Mouse (Mus musculus): ENCODE results near the gene Msi2. TPM values are rescaled to one million over a fixed set of nuclear protein-coding genes. Genes with fewer than 3 reads are reported as not detected.

The Msi2 gene
- polyA plus RNA-seq, 1 experiment = 14.4 TPM

GRCm38 (mm10) chr11:88438659-88439058, 279.7 kb downstream of the Msi2 start:
- Histone ChIP-seq H3K36me3 (replicated peaks; ENCODE audit: low read length) (peaks cover 9% of the 10 kb centered on the region), H3K4me3 (replicated peaks) (no peak overlapping the region), H3K4me1 (peaks cover 13% of the 10 kb centered on the region), H3K27me3 (replicated peaks) (peaks cover 2% of the 10 kb centered on the region), H3K9me3 (no peaks in the 10 kb centered on the region)
- TF ChIP-seq FLI1 (IDR thresholded peaks at IDR 0.05; ENCODE audit: low read length) (no peak), GATA1 (IDR thresholded peaks at IDR 0.05; ENCODE audit: borderline replicate concordance, low read length) (no peak)

DNA sequence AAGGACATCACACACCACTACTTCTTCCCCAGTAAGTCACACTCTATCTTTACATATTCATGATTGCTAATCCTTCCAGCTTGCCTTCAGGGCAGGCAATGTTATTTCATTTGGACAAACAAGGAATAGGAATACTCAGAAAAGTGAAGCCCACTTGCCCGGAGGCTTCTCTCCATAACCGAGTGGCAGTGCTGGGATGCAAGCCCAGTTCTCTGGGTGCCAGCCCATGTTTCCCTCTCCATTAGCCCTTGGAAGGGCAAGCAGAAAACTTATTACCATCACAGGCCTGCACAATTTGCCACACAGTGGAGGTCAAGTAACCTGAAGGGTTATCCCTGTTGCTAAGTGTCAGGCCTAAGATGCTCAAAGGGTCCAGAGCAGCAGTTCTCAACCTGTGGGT, 281.7 kb downstream of the Msi2 start:
- peaks cover 2% of the 10 kb centered on the region for H3K27me3 ChIP-seq (replicated peaks)
- no peak overlapping the region for H3K4me3 ChIP-seq (replicated peaks)
- no peaks in the 10 kb centered on the region for H3K36me3 ChIP-seq (replicated peaks; ENCODE audit: low read length)

DNA sequence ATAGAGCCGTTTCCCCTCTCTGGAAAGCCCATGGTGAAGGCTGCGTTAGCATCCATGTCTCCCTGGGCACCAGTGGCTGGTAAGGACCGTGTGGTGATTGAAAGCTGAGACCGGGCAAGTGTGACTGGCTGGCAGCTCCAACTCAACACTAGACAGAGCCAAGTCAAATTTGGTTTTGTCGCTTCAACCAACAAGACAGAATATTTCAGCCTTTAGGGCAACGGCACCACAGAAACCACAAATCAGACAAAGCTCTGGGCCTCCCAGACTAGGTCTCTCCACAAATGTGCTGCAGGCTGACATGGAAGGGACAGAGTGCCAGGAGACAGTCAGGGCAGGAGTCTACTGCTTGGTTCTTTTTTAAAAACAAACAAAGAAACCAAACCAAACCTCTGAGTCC, 282.8 kb downstream of the Msi2 start:
- Histone ChIP-seq H3K4me3 (replicated peaks) (no peak overlapping the region), H3K27me3 (replicated peaks) (peaks cover 2% of the 10 kb centered on the region), H3K9me3 (no peaks in the 10 kb centered on the region), H3K4me1 (peaks cover 13% of the 10 kb centered on the region), H3K36me3 (replicated peaks; ENCODE audit: low read length) (no peaks in the 10 kb centered on the region)
- no peak for TF ChIP-seq GATA1 (IDR thresholded peaks at IDR 0.05; ENCODE audit: borderline replicate concordance, low read length)

More for the DNA sequence above, 281.7 kb downstream of the Msi2 start:
- TF ChIP-seq FLI1 (IDR thresholded peaks at IDR 0.05; ENCODE audit: low read length) = no peak
- no peak for TF ChIP-seq GATA1 (IDR thresholded peaks at IDR 0.05; ENCODE audit: borderline replicate concordance, low read length)
- peaks cover 13% of the 10 kb centered on the region for H3K4me1 ChIP-seq
- H3K9me3 ChIP-seq = no peaks in the 10 kb centered on the region

GRCm38 (mm10) chr11:88431363-88432269, 286.7 kb downstream of the Msi2 start:
- H3K36me3 ChIP-seq (replicated peaks; ENCODE audit: low read length) = no peaks in the 10 kb centered on the region
- peaks cover 3% of the 10 kb centered on the region; the same call in 1 of the 2 replicates for H3K9me3 ChIP-seq
- no peak overlapping the region for H3K4me3 ChIP-seq (replicated peaks)
- TF ChIP-seq GATA1 (IDR thresholded peaks at IDR 0.05; ENCODE audit: borderline replicate concordance, low read length) (no peak), FLI1 (IDR thresholded peaks at IDR 0.05; ENCODE audit: low read length) (no peak)
- peaks cover 13% of the 10 kb centered on the region for H3K4me1 ChIP-seq
- H3K27me3 ChIP-seq (replicated peaks) = peaks cover 2% of the 10 kb centered on the region

DNA sequence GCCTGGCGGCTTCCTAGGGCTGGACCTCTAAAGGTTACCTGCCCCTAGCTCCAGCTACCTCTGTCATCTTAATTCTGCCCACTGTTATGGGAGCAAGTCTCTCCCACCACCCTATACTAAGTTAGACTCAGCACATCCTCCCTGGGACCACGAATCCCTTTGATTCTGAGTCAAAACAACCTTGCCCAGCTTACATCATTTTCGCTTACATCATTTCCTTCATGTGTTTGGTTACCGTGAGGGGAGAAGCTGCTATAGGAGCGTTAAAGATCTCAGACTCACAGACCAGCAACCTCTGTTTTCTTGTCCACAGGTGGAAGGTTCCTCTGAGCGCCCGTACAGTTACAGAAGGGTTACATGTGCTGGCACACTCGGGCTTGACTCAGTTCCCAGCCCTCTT, 288.0 kb downstream of the Msi2 start:
- H3K27me3 ChIP-seq (replicated peaks) = no peaks in the 10 kb centered on the region
- TF ChIP-seq FLI1 (IDR thresholded peaks at IDR 0.05; ENCODE audit: low read length) (no peak), GATA1 (IDR thresholded peaks at IDR 0.05; ENCODE audit: borderline replicate concordance, low read length) (no peak)
- H3K4me3 ChIP-seq (replicated peaks) = no peak overlapping the region
- H3K36me3 ChIP-seq (replicated peaks; ENCODE audit: low read length) = no peaks in the 10 kb centered on the region
- peaks cover 3% of the 10 kb centered on the region; the same call in 1 of the 2 replicates for H3K9me3 ChIP-seq
- peaks cover under 1% of the 10 kb centered on the region; the same call in 1 of the 2 replicates for H3K4me1 ChIP-seq

- no peaks in the 10 kb centered on the region for H3K4me1 ChIP-seq
- peaks cover 3% of the 10 kb centered on the region; the same call in 1 of the 2 replicates for H3K9me3 ChIP-seq
- no peaks in the 10 kb centered on the region for H3K36me3 ChIP-seq (replicated peaks; ENCODE audit: low read length)
- TF ChIP-seq GATA1 (IDR thresholded peaks at IDR 0.05; ENCODE audit: borderline replicate concordance, low read length) (no peak), FLI1 (IDR thresholded peaks at IDR 0.05; ENCODE audit: low read length) (no peak)
- H3K27me3 ChIP-seq (replicated peaks) = no peaks in the 10 kb centered on the region
- no peak overlapping the region for H3K4me3 ChIP-seq (replicated peaks)
Observed at GRCm38 (mm10) chr11:88429680-88430079, 288.6 kb downstream of the Msi2 start.

GRCm38 (mm10) chr11:88425631-88426101, 292.6 kb downstream of the Msi2 start:
- H3K27me3 ChIP-seq (replicated peaks) = no peaks in the 10 kb centered on the region
- peaks cover 3% of the 10 kb centered on the region for H3K36me3 ChIP-seq (replicated peaks; ENCODE audit: low read length)

GRCm38 (mm10) chr11:88424034-88424767, 294.1 kb downstream of the Msi2 start:
- TF ChIP-seq FLI1 (IDR thresholded peaks at IDR 0.05; ENCODE audit: low read length) (no peak), GATA1 (IDR thresholded peaks at IDR 0.05; ENCODE audit: borderline replicate concordance, low read length) (no peak)
- peaks cover 3% of the 10 kb centered on the region for H3K36me3 ChIP-seq (replicated peaks; ENCODE audit: low read length)
- peaks cover 14% of the 10 kb centered on the region for H3K4me1 ChIP-seq
- H3K27me3 ChIP-seq (replicated peaks) = no peaks in the 10 kb centered on the region
- H3K4me3 ChIP-seq (replicated peaks) = no peak overlapping the region
- H3K9me3 ChIP-seq = no peaks in the 10 kb centered on the region

More at GRCm38 (mm10) chr11:88425631-88426101, 292.6 kb downstream of the Msi2 start:
- no peak for TF ChIP-seq GATA1 (IDR thresholded peaks at IDR 0.05; ENCODE audit: borderline replicate concordance, low read length)
- TF ChIP-seq FLI1 (IDR thresholded peaks at IDR 0.05; ENCODE audit: low read length) = no peak
- Histone ChIP-seq H3K9me3 (peaks cover 3% of the 10 kb centered on the region; the same call in 1 of the 2 replicates), H3K4me3 (replicated peaks) (no peak overlapping the region), H3K4me1 (peaks cover 5% of the 10 kb centered on the region; the same call in 1 of the 2 replicates)

- H3K27me3 ChIP-seq (replicated peaks) = no peaks in the 10 kb centered on the region
- TF ChIP-seq FLI1 (IDR thresholded peaks at IDR 0.05; ENCODE audit: low read length) = no peak
- no peak for TF ChIP-seq GATA1 (IDR thresholded peaks at IDR 0.05; ENCODE audit: borderline replicate concordance, low read length)
- peaks cover 8% of the 10 kb centered on the region for H3K36me3 ChIP-seq (replicated peaks; ENCODE audit: low read length)
- no peaks in the 10 kb centered on the region for H3K9me3 ChIP-seq
- H3K4me3 ChIP-seq (replicated peaks) = no peak overlapping the region
- peaks cover 28% of the 10 kb centered on the region for H3K4me1 ChIP-seq
Observed at GRCm38 (mm10) chr11:88421057-88421578, 297.2 kb downstream of the Msi2 start.
